8 mouse cellular contexts compared by ENCODE assay signal in the genomic region with DNA sequence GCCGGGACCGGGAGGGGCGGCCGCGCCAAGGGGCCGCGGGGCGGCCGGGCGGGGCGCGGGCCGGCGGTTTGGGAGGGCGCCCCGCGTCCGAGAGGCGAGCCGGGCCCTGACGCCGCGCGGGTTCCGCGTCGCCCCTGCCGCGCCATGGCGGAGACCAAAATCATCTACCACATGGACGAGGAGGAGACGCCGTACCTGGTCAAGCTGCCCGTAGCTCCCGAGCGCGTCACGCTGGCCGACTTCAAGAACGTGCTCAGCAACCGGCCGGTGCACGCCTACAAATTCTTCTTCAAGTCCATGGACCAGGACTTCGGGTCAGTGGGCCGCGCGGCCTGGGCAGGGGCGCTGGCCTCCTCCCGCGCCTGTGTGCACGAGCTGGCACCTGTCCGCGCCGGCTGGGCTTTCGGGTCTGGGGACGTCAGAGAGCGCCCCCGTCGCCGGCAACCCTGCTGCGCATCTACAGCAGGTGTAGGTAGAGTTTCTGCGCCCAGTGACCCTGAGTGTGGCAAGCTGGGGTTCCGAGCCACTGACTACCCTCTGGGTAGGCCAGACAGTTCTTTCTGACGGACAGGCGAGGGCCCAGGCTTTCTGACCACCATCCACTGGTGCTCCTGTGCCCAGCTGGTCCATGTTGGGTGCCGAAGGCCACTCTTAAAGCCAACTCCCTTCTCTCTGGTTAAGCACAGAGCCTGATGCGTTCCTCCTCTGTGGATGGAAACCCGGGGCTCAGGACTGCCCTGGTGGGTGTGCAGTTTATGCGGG. TPM values are rescaled to one million over a fixed set of nuclear protein-coding genes. Genes with fewer than 3 reads are reported as not detected.
DNase-seq lines count a peak whose midpoint lies in the region; ATAC-seq and TF ChIP-seq lines count a peak whose summit lies in the region.

No protein-coding gene starts in this region.

- DNase-seq in cerebellum, adult 11-12 months: peak; percentile 75
- DNase-seq in cerebellum, adult 11 months: no peak
- DNase-seq in brain, embryonic 14.5 days (ENCODE audit: low read depth): peak; percentile 65
- peak; percentile 81 for DNase-seq in intestine, embryonic 14.5 days (ENCODE audit: low spot score)
- peak; percentile 44 for DNase-seq in neural tube, embryonic 11.5 days (ENCODE audit: low spot score)
- DNase-seq in ovary, postnatal 36 days (ENCODE audit: low spot score): no peak

- TF ChIP-seq POLR2A in brain, embryonic 14.5 days (IDR thresholded peaks at IDR 0.05; ENCODE audit: borderline replicate concordance, extremely low read depth, insufficient read depth, insufficient read length, poor library complexity, severe bottlenecking): no peak

- 2% methylated on average over 69 of the region's 69 CpGs for WGBS in forebrain, embryonic 15.5 days
- 3% methylated on average over 66 of the region's 69 CpGs for WGBS in intestine, embryonic 14.5 days
- 2% methylated on average over 63 of the region's 69 CpGs for WGBS in liver, embryonic 15.5 days (ENCODE audit: insufficient replicate concordance)
- 2% methylated on average over 61 of the region's 69 CpGs for WGBS in neural tube, embryonic 11.5 days

- peak overlapping the region; percentile 92 for H3K4me2 ChIP-seq in forebrain, embryonic 15.5 days (replicated peaks)
- peak overlapping the region; percentile 95 for H3K4me2 ChIP-seq in intestine, embryonic 14.5 days (ENCODE audit: low read length)
- peak overlapping the region; percentile 98 for H3K4me2 ChIP-seq in liver, embryonic 15.5 days
- H3K4me2 ChIP-seq in neural tube, embryonic 11.5 days (ENCODE audit: low read depth): peak overlapping the region; percentile 92

- H3K36me3 ChIP-seq in forebrain, embryonic 15.5 days: no peaks in the 10 kb centered on the region
- H3K36me3 ChIP-seq in intestine, embryonic 14.5 days (ENCODE audit: control insufficient read depth, insufficient read depth, low read length): peaks cover 12% of the 10 kb centered on the region
- H3K36me3 ChIP-seq in liver, embryonic 15.5 days (replicated peaks): no peaks in the 10 kb centered on the region
- H3K36me3 ChIP-seq in neural tube, embryonic 11.5 days (ENCODE audit: control insufficient read depth, insufficient read depth, low read length): peaks cover 2% of the 10 kb centered on the region; the same call in 1 of the 2 replicates

- H3K27ac ChIP-seq in forebrain, embryonic 15.5 days (replicated peaks): peak overlapping the region; percentile 73
- peak overlapping the region; percentile 33 for H3K27ac ChIP-seq in intestine, embryonic 14.5 days (ENCODE audit: low read depth)
- H3K27ac ChIP-seq in liver, embryonic 15.5 days (replicated peaks): peak overlapping the region; percentile 86
- H3K27ac ChIP-seq in neural tube, embryonic 11.5 days (ENCODE audit: low read depth, low read length): peak overlapping the region; percentile 31; the same call in 1 of the 2 replicates

- H3K9ac ChIP-seq in forebrain, embryonic 15.5 days (replicated peaks): peak overlapping the region; percentile 90
- H3K9ac ChIP-seq in intestine, embryonic 14.5 days (ENCODE audit: low read length): peak overlapping the region; percentile 85
- H3K9ac ChIP-seq in liver, embryonic 15.5 days: peak overlapping the region; percentile 94
- H3K9ac ChIP-seq in neural tube, embryonic 11.5 days (ENCODE audit: low read length): peak overlapping the region; percentile 87

- H3K9me3 ChIP-seq in forebrain, embryonic 15.5 days: no peaks in the 10 kb centered on the region
- no peaks in the 10 kb centered on the region for H3K9me3 ChIP-seq in intestine, embryonic 14.5 days (ENCODE audit: control insufficient read depth, low read length)
- no peaks in the 10 kb centered on the region for H3K9me3 ChIP-seq in liver, embryonic 15.5 days (replicated peaks)
- no peaks in the 10 kb centered on the region for H3K9me3 ChIP-seq in neural tube, embryonic 11.5 days (ENCODE audit: control insufficient read depth, low read length)

- H3K4me1 ChIP-seq in forebrain, embryonic 15.5 days: peaks cover 33% of the 10 kb centered on the region
- H3K4me1 ChIP-seq in intestine, embryonic 14.5 days (replicated peaks; ENCODE audit: control insufficient read depth, insufficient read depth, low read length): peaks cover 23% of the 10 kb centered on the region
- peaks cover 50% of the 10 kb centered on the region for H3K4me1 ChIP-seq in liver, embryonic 15.5 days (replicated peaks)
- peaks cover 18% of the 10 kb centered on the region for H3K4me1 ChIP-seq in neural tube, embryonic 11.5 days (ENCODE audit: control insufficient read depth, insufficient read depth, low read length)

- no peak for TF ChIP-seq CTCF in brain, embryonic 14.5 days (IDR thresholded peaks at IDR 0.05; ENCODE audit: borderline replicate concordance, extremely low read depth, insufficient read depth, insufficient read length)

- no peaks in the 10 kb centered on the region for H3K27me3 ChIP-seq in forebrain, embryonic 15.5 days
- H3K27me3 ChIP-seq in intestine, embryonic 14.5 days (replicated peaks; ENCODE audit: control insufficient read depth, insufficient read depth, low read length): no peaks in the 10 kb centered on the region
- peaks cover 10% of the 10 kb centered on the region for H3K27me3 ChIP-seq in liver, embryonic 15.5 days
- H3K27me3 ChIP-seq in neural tube, embryonic 11.5 days (ENCODE audit: control insufficient read depth, insufficient read depth, low read length): no peaks in the 10 kb centered on the region

- H3K4me3 ChIP-seq in forebrain, embryonic 15.5 days: peak overlapping the region; percentile 75
- peak overlapping the region; percentile 79 for H3K4me3 ChIP-seq in intestine, embryonic 14.5 days (ENCODE audit: low read depth, low read length)
- peak overlapping the region; percentile 87 for H3K4me3 ChIP-seq in liver, embryonic 15.5 days (replicated peaks)
- H3K4me3 ChIP-seq in neural tube, embryonic 11.5 days (ENCODE audit: low read depth, low read length): peak overlapping the region; percentile 93

- peak; percentile 65 for ATAC-seq in forebrain, embryonic 15.5 days (replicated peaks)
- peak; percentile 57 for ATAC-seq in intestine, embryonic 14.5 days (replicated peaks; ENCODE audit: low FRiP score, low TSS enrichment, low read depth)
- peak; percentile 69 for ATAC-seq in liver, embryonic 15.5 days (ENCODE audit: insufficient read depth)
- peak; percentile 42 for ATAC-seq in neural tube, embryonic 11.5 days (ENCODE audit: insufficient read depth, low FRiP score, low TSS enrichment)

RNA-seq across cellular contexts. Expression of gene Dvl1, which starts 0.6 kb away (rescaled TPM):
- polyA plus RNA-seq in brain, embryonic 14.5 days (2012; rRNA removed): 139 and 184 TPM in 2 replicates
- polyA plus RNA-seq in forebrain, embryonic 15.5 days (2015; fragmentation: Nextera tagmentation; extraction: Ambion mirVana): 10.6 and 23.1 TPM in 2 replicates
- polyA plus RNA-seq in intestine, embryonic 14.5 days (2014; fragmentation: Nextera tagmentation; extraction: Ambion mirVana): 7.3 and 7.8 TPM in 2 replicates
- 5.0 and 6.9 TPM in 2 replicates for polyA plus RNA-seq in liver, embryonic 15.5 days (2015; fragmentation: Nextera tagmentation; extraction: Ambion mirVana)
- polyA plus RNA-seq in neural tube, embryonic 11.5 days (2014; fragmentation: Nextera tagmentation; extraction: Ambion mirVana): 14.2 and 15.1 TPM in 2 replicates

RNA-seq across cellular contexts. Expression of gene Mxra8, which starts 8.3 kb away (rescaled TPM):
- polyA plus RNA-seq in brain, embryonic 14.5 days (2012; rRNA removed): 39.9 and 42.2 TPM in 2 replicates
- polyA plus RNA-seq in forebrain, embryonic 15.5 days (2015; fragmentation: Nextera tagmentation; extraction: Ambion mirVana): 15.0 and 19.0 TPM in 2 replicates
- polyA plus RNA-seq in intestine, embryonic 14.5 days (2014; fragmentation: Nextera tagmentation; extraction: Ambion mirVana): 60.0 and 73.3 TPM in 2 replicates
- 7.7 and 9.9 TPM in 2 replicates for polyA plus RNA-seq in liver, embryonic 15.5 days (2015; fragmentation: Nextera tagmentation; extraction: Ambion mirVana)
- polyA plus RNA-seq in neural tube, embryonic 11.5 days (2014; fragmentation: Nextera tagmentation; extraction: Ambion mirVana): 33.6 and 38.5 TPM in 2 replicates

RNA-seq across cellular contexts. Expression of gene Tas1r3, which starts 15.4 kb away (rescaled TPM):
- 0.77 and 0.83 TPM in 2 replicates for polyA plus RNA-seq in brain, embryonic 14.5 days (2012; rRNA removed)
- 0.64 and 0.73 TPM in 2 replicates for polyA plus RNA-seq in forebrain, embryonic 15.5 days (2015; fragmentation: Nextera tagmentation; extraction: Ambion mirVana)
- 0.38 and 0.43 TPM in 2 replicates for polyA plus RNA-seq in intestine, embryonic 14.5 days (2014; fragmentation: Nextera tagmentation; extraction: Ambion mirVana)
- 0.08 and 0.15 TPM in 2 replicates for polyA plus RNA-seq in liver, embryonic 15.5 days (2015; fragmentation: Nextera tagmentation; extraction: Ambion mirVana)
- polyA plus RNA-seq in neural tube, embryonic 11.5 days (2014; fragmentation: Nextera tagmentation; extraction: Ambion mirVana): 0.45 and 0.48 TPM in 2 replicates

RNA-seq across cellular contexts. Expression of gene Aurkaip1, which starts 16.7 kb away (rescaled TPM):
- 100 and 128 TPM in 2 replicates for polyA plus RNA-seq in brain, embryonic 14.5 days (2012; rRNA removed)
- 127 and 130 TPM in 2 replicates for polyA plus RNA-seq in forebrain, embryonic 15.5 days (2015; fragmentation: Nextera tagmentation; extraction: Ambion mirVana)
- 133 and 151 TPM in 2 replicates for polyA plus RNA-seq in intestine, embryonic 14.5 days (2014; fragmentation: Nextera tagmentation; extraction: Ambion mirVana)
- polyA plus RNA-seq in liver, embryonic 15.5 days (2015; fragmentation: Nextera tagmentation; extraction: Ambion mirVana): 94.0 and 108 TPM in 2 replicates
- polyA plus RNA-seq in neural tube, embryonic 11.5 days (2014; fragmentation: Nextera tagmentation; extraction: Ambion mirVana): 129 TPM in 2 replicates

RNA-seq across cellular contexts. Expression of gene Cptp, which starts 21.5 kb away (rescaled TPM):
- polyA plus RNA-seq in brain, embryonic 14.5 days (2012; rRNA removed): 29.0 and 30.0 TPM in 2 replicates
- 20.5 and 22.9 TPM in 2 replicates for polyA plus RNA-seq in forebrain, embryonic 15.5 days (2015; fragmentation: Nextera tagmentation; extraction: Ambion mirVana)
- polyA plus RNA-seq in intestine, embryonic 14.5 days (2014; fragmentation: Nextera tagmentation; extraction: Ambion mirVana): 20.5 and 21.4 TPM in 2 replicates
- 7.5 and 8.9 TPM in 2 replicates for polyA plus RNA-seq in liver, embryonic 15.5 days (2015; fragmentation: Nextera tagmentation; extraction: Ambion mirVana)
- polyA plus RNA-seq in neural tube, embryonic 11.5 days (2014; fragmentation: Nextera tagmentation; extraction: Ambion mirVana): 23.4 and 28.3 TPM in 2 replicates

Comparison
In these comparisons a context has a peak if more than half of its experiments do, and no peak if none do; other contexts are left out.
1. DNase-seq: peak in cerebellum, adult 11-12 months (single experiment), brain, embryonic 14.5 days (single experiment), intestine, embryonic 14.5 days (single experiment) and neural tube, embryonic 11.5 days (single experiment); none in cerebellum, adult 11 months (single experiment) and ovary, postnatal 36 days (single experiment).
2. H3K27ac ChIP-seq: peak in every context shown above with its lines; median percentile 86 in liver, embryonic 15.5 days; 73 in forebrain, embryonic 15.5 days; 33 in intestine, embryonic 14.5 days; 31 in neural tube, embryonic 11.5 days.
3. Peak in every context shown above with its lines, with median percentiles within 50 percentile points of each other: ATAC-seq, H3K4me2 ChIP-seq, H3K4me3 ChIP-seq and H3K9ac ChIP-seq.